Mouse (Mus musculus): Measurements from ENCODE around the gene Ppa1.
"Not testable (repeated sequence)": the region's sequence is repeated elsewhere in the genome, so short reads cannot be mapped to it uniquely, and the experiment has no call there.

Ppa1 gene

DNA sequence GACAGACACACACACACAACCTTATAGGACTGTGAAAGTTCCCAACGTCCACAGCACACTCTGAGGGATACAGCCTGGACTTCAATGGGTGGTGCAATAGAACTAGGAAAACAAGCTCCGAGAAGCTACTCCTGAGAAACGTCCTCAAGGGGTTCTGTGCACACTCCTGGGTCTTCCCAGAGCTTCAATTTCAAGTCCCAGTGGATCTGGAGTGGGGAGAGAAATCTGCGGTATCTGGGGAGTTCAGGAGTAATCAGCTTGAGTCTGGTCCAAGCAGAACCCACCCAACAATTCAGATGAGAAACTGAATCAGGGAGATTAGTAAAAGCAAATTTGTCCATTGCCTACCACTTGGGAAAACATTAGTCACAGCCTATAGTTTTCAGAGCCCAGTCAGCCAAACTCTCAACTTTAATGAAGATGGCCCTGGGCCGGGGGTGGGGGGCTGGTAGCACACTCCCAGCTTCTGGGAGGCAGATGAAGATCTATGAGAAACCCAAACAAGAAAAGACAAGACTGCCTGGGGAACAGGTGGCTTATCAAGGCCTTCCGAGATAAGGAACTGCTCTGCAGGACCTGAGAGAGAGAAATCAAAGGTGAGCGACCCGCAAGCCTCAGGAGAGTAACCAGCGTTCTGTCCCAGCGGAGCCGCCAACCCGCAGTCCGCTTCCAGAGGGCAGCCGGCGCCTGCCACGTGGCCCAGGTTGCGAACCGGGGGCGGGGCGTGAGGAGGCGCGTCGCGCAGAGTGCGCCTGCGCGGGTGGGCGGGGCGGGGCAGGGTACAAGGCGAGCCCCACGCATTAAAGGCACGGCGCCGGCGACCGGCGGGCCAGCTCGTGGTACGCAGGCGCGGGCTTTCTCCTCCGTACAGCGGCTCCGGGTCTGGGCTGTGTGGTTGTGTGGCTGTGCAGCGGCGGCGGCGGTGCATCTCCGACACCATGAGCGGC lies at the start of gene Ppa1:
Ppa1 (plus strand) TSS at position 763 of the 947 bp plus-strand sequence.
- peak; percentile 89 to 95 for DNase-seq (ENCODE audit: inconsistent age in 2 of 2, low spot score in 1 of 2)

DNA sequence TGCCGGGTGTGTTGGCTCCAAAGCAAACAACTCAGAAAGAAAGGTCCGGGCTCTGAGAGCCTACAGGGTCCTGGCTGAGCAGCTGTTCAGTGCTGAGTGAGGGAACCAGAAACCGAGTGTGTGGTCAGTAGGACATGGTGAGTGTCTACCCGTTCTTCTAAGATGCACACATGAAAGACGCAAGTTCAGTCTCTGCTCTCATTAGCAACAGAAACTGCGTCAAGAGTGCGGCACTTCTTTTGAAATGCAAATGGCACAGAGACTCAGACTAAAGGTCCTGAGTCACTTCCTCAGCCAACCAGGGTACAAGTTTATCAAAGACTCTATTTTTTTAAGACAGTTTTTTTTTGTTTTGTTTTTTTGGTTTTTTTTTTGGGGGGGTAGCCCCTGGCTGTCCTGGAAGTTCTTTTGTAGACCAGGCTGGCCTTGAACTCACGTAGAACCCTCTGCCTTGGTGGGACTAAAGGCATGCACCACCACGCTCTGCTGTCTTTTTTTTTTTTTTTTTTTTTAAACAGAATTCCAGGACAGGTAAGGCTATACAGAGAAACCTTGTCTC lies 48.7 kb upstream of the Ppa1 start:
- no peak for DNase-seq (ENCODE audit: inconsistent age in 2 of 2, low spot score in 1 of 2)

DNA sequence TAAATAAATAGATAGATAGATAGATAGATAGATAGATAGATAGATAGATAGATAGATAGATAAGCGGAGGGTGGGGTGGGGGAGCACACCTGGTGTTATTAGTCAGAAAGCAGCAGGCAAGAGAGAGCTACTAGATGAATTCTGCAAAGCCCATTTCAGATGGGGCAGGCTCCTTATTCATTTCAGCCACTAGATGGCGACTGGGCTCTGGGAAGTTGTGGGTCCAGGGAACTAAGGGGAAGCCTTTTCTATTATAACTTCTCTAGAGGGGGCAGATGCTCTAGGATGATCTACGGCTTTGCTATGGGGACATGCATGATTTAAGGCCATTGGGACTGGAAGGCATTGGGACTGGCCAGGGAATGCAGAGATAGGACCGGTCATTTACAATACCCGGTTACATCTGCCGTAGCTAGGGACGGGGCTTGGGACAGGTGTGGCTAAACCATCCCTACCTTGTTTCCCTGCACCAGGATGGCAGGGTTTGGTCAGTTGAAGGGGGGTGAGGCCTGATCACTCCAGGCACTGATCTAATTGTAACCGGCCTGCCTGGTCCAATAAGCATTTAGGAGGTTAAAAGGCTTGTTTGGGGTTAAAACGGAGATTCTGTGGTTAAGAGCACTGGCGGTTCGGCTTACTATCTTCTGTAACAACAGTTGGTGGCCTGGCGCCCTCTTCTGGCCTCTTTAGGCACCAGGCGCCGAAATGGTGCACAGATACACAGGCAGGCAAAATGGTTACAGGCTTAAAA lies 45.9 kb upstream of the Ppa1 start:
- peak; percentile 64 to 85 for DNase-seq (ENCODE audit: inconsistent age in 2 of 2, low spot score in 1 of 2)

DNA sequence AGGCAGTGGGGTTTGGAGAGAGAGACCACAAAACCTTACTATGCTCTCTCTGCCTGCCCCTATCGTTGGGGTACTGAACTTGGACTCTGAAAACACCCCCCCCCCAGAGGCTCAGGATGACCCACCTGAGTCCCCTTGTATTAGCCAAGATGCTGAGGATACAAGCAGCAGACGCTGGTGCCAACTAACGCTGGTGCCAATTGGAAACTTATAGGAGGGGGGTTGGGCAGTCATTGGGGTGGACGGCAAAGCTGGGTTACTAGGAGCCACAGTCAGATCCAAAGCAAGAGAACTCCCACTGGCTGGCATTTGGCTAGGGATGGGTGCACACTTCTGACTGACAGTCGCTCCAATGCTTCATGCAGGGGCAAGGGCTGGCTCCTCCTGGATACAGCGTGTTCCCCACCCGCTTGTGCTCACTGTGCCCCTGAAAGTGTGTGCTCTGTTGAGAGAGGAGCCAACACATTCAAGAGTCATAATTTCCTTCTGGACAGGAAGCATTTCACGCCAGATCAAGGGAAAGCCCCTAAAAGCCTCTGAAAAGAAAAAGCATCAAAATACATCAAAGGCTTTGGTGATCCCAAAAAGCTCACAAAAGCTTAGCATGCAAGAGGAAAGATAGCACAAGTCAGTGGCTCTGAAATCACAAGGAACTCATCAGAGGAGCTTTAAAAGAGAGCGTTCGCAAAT lies 43.8 kb upstream of the Ppa1 start:
- DNase-seq (ENCODE audit: inconsistent age in 2 of 2, low spot score in 1 of 2): no peak

DNA sequence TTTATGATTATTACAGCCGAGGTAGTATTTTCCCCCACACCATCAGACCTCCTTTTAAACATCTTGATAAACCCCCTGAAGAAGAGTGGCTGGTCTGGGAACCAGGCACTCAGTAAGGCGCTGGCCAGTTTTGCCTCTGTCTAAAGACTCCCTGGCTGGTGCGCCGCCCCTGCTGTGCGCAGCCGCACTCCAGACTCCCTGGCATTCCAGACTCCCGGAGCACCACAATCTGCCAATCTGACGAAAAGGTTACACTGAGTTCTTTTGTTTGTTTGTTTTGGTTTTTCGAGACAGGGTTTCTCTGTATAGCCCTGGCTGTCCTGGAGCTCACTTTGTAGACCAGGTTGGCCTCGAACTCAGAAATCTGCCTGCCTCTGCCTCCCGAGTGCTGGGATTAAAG lies 43.0 kb upstream of the Ppa1 start:
- DNase-seq (ENCODE audit: inconsistent age in 2 of 2, low spot score in 1 of 2): not testable (repeated sequence)

DNA sequence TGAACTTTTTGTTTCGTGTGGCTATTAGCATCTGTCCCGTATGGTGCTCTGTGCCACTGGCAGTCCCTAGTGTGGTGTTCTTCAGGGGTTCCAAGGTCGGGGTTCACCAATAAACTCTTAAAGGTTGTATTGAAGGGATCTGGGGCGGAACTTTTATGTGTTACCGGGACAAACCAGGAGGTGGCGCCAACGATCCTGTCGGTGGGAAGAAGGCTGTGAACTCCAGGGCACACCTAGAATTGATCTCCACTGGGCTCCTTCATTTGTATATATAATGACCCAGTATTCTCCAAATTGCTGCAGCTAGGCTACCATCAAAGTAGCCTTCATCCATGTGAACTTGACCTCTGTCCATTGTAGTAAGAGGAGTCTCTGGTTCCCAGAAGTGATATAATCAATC lies 42.5 kb upstream of the Ppa1 start:
- DNase-seq (ENCODE audit: inconsistent age in 2 of 2, low spot score in 1 of 2): peak; percentile 58 to 87

DNA sequence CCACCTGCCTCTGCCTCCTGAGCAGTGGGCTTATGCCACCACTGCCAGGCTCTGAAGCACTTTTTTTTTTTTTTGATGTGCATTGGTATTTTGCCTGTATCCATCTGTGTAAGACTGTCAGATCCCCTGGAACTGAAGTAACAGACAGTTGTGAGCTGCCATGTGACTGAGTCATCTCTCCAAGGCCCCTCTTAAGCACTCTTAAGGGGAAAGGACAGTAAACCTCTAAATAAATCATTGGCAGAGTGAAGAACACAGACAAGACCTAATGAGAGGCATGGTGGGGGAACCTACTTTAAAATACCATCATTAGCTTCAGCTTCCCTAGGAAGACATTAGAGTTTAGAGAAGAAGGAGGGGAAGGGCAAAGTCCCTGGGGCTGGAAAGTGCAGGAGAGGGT lies 40.1 kb upstream of the Ppa1 start:
- DNase-seq (ENCODE audit: inconsistent age in 2 of 2, low spot score in 1 of 2): peak in 1 of 2 experiments; percentile 53

DNA sequence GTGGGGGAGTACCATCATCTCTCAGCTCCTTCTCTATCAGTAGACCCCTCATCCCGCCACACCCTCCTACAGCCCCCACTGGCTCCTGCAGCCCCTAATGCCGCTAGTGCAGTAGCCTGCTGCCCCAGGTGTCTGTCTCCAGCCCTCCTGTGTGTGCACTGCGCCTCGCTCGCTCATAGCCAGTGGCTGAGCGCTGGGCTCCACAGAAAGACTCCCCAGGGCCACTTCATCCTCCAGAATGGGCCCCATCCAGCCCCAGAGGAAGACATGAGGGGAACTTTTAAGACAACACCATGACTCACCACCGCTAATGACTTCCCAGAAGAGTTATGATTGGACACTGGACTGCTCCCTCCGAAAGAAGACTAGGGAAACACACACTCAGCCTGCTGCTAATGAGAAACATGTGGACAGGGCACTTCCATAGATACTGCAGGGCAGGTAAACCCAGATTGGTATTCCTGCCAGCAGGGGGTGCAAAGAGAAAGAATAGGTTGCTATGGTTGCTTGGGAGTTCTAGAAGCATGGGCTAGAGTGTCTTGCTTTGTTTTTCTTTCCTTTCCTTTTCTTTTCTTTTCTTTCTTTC lies 37.6 kb upstream of the Ppa1 start:
- DNase-seq (ENCODE audit: inconsistent age in 2 of 2, low spot score in 1 of 2): peak in 1 of 2 experiments; percentile 70

DNA sequence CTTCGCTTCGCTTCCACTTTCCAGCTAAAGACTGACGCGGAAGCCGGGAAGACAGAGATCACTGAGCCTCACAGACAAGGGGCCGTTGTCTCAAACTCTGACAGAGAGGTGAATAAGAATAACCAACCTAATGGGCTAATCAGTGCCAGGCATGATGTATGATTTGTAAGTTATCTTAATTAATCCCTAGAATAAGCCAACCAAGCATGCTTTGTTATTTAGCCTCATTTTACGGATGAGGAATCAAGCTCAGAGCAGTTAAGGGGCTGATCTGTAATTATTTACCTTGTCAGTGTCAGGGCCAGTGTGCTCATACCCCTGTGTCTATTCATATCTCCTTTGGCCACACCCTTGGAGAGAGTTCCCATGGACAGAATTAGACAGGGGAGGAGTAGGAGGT lies 34.0 kb upstream of the Ppa1 start:
- no peak for DNase-seq (ENCODE audit: inconsistent age in 2 of 2, low spot score in 1 of 2)

DNA sequence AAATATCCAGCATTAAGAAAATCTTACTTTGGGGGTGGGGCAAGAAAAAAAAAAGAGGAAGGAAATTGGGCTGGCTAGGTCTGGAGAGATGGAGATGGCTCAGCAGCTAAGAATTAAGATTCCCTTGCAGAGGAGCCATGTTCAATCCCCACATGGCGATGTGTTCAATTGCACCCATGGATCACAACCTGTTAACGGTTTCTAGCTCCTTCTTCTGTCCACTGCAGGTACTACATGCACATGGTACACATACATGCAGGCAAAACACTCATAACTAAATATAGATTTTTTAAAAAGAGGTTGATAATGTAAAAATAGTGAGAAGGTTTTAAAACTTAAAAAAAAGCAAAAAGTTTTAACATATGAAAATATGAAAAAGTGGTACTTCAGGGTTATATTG lies 29.8 kb upstream of the Ppa1 start:
- no peak for DNase-seq (ENCODE audit: inconsistent age in 2 of 2, low spot score in 1 of 2)

DNA sequence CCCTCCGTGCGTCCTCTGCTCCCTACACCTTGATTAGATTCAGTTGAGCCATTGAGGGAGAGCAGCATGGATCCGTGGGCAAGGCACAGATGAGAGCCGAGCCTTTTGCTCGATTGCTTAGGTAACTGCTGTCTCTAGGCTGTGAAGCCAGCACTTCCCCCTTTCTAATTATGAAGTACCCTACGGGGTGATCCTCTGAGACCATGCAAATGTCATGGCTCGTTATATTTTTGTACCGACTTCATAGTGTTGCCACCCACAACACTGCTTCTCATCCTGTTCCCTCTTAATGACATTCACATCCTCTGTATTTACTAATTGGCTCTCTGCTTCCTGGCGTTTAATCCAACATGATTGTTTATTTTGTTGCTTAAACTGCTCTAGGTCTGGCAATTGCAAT lies 26.7 kb upstream of the Ppa1 start:
- no peak for DNase-seq (ENCODE audit: inconsistent age in 2 of 2, low spot score in 1 of 2)

DNA sequence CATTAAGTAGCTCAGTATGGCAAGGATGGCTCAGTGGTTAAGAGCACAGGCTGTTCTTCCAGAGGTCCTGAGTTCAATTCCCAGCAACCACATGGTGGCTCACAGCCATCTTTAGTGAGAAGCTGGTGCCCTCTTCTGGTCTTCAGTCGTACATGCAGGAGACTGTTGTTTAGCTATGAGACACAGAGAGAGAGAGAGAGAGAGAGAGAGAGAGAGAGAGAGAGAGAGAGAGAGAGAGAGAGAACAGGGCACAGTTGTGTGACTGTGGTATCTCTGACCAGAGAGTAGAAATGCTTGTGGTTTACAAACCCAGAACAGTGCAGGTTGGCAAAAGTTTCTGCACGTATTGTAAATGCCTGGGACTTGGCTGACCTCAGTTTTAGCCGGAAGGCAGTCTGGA lies 24.5 kb upstream of the Ppa1 start:
- not testable (repeated sequence) for DNase-seq (ENCODE audit: inconsistent age in 2 of 2, low spot score in 1 of 2)

DNA sequence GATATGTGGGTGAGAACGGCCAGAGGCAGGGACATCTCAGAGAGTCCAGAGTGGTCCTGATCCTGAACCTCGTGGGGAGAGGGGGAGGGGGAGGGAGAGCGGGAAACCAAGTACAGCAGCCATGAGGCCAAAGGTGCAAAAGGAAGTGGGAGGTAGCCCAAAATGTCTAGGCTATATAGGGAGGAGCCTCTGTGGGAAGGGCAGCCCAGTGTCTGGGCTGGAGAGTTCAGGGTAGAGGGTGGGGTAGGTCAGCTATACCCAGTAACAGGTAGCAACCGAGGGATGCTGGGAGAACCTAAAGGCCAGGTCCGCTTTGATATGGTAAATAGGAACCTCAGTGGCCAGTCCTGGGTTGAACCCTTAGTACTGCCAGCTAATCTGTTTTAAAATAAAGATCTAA lies 23.6 kb upstream of the Ppa1 start:
- no peak for DNase-seq (ENCODE audit: inconsistent age in 2 of 2, low spot score in 1 of 2)

DNA sequence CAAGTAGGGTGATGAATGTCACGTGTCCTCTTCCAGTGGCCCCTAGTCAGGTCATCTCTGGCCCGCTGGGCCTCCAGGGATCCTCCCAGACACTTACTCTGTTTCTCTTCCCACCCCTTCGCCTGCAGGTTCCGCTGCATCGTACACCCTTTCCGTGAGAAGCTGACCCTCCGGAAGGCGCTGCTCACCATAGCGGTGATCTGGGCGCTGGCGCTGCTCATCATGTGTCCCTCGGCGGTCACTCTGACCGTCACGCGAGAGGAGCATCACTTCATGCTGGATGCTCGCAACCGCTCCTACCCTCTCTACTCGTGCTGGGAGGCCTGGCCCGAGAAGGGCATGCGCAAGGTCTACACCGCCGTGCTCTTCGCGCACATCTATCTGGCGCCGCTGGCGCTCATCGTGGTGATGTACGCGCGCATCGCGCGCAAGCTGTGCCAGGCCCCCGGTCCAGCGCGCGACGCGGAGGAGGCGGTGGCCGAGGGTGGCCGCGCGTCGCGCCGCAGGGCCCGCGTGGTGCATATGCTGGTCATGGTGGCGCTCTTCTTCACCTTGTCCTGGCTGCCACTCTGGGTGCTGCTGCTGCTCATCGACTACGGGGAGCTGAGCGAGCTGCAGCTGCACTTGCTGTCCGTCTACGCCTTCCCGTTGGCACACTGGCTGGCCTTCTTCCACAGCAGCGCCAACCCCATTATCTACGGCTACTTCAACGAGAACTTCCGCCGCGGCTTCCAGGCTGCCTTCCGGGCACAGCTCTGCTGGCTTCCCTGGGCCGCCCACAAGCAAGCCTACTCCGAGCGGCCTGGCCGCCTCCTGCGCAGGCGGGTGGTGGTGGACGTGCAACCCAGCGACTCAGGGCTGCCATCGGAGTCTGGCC lies 22.7 kb upstream of the Ppa1 start:
- DNase-seq (ENCODE audit: inconsistent age in 2 of 2, low spot score in 1 of 2): peak; percentile 25 to 62

DNA sequence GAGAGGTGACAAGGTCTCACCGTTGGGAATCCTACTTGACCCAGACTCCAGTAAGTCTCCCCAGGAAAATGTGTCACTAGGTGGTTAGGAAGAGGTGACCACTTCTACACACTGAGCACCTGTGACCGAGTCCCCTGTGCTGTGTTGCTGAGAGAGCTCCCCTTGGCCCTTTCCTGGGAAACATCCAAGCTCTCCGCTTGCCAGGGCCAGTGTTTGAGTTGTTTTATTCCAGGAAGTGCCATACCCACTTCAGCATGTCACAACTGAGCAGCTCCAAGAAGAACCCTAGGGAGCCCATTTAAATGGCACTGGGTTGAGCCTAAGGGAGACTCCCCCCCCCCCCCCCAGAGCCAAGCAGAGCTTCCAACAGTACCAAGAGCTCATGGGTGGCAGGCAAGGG lies 21.8 kb upstream of the Ppa1 start:
- peak in 1 of 2 experiments; percentile 68 for DNase-seq (ENCODE audit: inconsistent age in 2 of 2, low spot score in 1 of 2)

DNA sequence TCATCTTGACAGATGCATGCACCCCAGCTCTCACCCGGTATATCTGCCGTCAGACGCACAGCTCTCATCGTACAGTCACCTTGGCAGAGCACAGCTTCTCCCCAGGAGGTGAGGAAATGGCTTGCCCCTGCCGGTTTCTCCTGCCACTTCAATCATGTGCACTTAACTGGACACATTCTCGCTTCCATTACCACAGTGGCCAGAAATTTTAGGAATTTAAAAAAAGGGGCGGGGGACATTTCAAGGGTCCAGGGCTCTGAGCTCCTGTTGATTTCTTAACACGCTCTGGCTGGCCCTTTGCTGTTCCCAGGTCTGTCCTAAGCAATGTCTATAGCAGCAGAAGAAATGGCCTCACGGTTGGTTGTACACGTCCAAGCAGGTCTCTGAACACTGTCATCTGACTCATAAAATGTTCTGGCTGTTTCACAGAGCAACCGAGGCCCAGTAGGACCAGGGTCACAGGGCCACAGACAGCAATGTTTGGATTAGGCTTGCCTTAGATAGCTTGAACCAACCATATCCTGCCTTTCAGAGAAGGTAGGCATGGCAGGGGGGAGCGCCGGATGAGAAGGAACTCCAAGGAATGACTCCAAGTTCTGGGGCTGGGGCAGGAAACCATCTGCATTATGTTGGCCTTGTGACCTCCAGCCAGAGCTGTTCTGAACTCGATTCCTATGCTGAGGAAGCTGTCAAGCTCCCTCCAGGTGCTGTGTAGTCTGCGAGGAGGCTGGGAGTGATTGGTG lies 21.0 kb upstream of the Ppa1 start:
- DNase-seq (ENCODE audit: inconsistent age in 2 of 2, low spot score in 1 of 2): peak in 1 of 2 experiments; percentile 18

DNA sequence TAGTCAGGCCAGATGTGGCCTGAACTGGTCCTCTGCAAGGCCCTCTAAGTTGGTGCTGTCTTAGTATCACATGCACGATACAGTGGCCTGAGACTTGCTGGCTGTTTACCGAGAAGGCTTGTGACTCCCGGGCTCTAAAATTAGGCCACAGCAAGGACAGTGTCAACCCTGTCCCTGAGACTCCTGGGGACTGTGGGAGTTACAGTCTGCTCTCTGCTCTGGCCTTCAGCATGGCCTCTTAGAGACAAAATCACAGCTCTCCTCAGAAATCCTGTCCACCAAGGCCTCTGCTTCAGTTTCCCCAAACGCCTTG lies 20.5 kb upstream of the Ppa1 start:
- peak; percentile 66 to 91 for DNase-seq (ENCODE audit: inconsistent age in 2 of 2, low spot score in 1 of 2)

DNA sequence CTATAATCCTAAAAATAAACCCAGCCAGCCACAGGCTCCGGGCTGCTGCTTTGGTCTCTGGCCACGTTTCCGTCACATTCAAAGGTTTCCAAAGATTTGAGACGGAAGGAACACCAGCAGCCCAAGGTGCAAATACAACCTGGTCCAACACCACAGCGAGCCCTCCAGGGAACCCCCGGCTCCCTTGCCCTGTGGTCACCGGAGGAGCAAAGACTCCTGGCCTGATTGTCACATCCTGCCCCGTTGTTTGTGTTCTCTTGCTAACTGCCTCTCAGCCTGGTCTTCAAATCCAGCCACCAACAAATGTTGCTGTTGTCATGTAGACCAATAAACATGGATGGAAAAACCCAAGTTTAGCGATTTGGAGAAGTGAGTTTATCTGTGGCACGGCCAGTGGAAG lies 15.9 kb upstream of the Ppa1 start:
- no peak for DNase-seq (ENCODE audit: inconsistent age in 2 of 2, low spot score in 1 of 2)

DNA sequence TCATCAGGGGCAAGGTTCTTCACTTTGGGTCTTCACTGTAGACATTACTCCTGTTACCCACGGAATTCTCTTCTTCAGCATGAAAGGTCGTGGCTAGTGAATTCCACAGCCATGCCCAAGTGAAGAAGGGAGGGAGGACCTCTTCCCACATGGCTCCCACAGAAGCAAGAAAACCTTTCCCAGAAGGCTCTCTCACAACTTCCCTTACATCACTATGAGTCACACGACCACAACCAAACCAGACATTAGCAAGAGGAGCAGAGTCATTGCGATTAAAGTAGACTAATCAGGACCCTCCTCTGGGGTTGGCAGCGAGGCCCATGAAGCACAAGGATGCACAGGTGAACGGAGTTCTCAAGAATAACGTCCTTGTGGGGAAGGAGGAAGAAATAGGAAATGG lies 11.3 kb upstream of the Ppa1 start:
- DNase-seq (ENCODE audit: inconsistent age in 2 of 2, low spot score in 1 of 2): no peak
